Mouse (Mus musculus): ENCODE results near the gene Fgfr2. TPM values are rescaled to one million over a fixed set of nuclear protein-coding genes. Genes with fewer than 3 reads are reported as not detected.

The Fgfr2 gene
- polyA plus RNA-seq, 1 experiment from 2014 or later, result 67.0 TPM

DNA sequence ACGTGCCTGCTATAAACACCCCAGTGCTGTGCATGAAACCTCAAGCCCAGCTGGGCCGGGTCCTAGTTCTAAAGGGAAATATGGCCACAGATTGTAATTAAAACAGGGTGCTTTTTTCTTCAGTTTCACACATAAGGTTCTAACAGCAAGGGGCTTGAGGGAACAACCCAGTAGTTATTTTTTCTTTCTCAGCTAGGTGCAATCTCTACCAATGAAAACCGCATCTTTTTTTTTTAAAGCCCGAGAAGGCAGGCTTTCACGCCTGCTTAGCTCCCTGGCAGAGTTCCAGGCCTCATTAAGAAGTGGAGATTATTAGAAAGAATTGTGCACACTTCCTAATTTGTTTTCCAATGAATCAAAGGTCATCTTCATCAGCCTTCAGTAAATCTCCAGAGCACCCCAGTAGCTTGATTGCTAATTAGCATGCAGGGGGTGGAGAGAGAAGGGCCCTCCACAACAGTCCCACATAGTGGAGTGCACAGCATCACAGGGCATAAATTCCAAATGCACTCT, 939.2 kb downstream of the Fgfr2 start:
- 71% methylated on average over 5 of the region's 5 CpGs for WGBS
- no peaks in the 10 kb centered on the region for H3K4me1 ChIP-seq (replicated peaks)
- H3K27me3 ChIP-seq (replicated peaks), result no peaks in the 10 kb centered on the region
- H3K36me3 ChIP-seq, result no peaks in the 10 kb centered on the region
- H3K4me3 ChIP-seq (replicated peaks), result no peak overlapping the region
- ATAC-seq, result no peak
- no peak overlapping the region for H3K27ac ChIP-seq
- no peak overlapping the region for H3K4me2 ChIP-seq (replicated peaks)
- H3K9me3 ChIP-seq, result no peaks in the 10 kb centered on the region
- H3K9ac ChIP-seq, result no peak overlapping the region

GRCm38 (mm10) chr7:132181586-132182198, 941.5 kb downstream of the Fgfr2 start:
- no peak overlapping the region for H3K9ac ChIP-seq
- no peaks in the 10 kb centered on the region for H3K36me3 ChIP-seq
- H3K4me2 ChIP-seq (replicated peaks), result no peak overlapping the region
- no peak overlapping the region for H3K4me3 ChIP-seq (replicated peaks)
- no peak for ATAC-seq
- WGBS, result 84% methylated on average over 4 of the region's 4 CpGs
- no peaks in the 10 kb centered on the region for H3K27me3 ChIP-seq (replicated peaks)
- H3K27ac ChIP-seq, result no peak overlapping the region
- no peaks in the 10 kb centered on the region for H3K4me1 ChIP-seq (replicated peaks)
- H3K9me3 ChIP-seq, result no peaks in the 10 kb centered on the region

- no peaks in the 10 kb centered on the region for H3K4me1 ChIP-seq (replicated peaks)
- H3K9me3 ChIP-seq, result no peaks in the 10 kb centered on the region
- no peak overlapping the region for H3K27ac ChIP-seq
- ATAC-seq, result no peak
- no peaks in the 10 kb centered on the region for H3K27me3 ChIP-seq (replicated peaks)
- no peak overlapping the region for H3K4me2 ChIP-seq (replicated peaks)
- no peaks in the 10 kb centered on the region for H3K36me3 ChIP-seq
- no peak overlapping the region for H3K4me3 ChIP-seq (replicated peaks)
- no peak overlapping the region for H3K9ac ChIP-seq
- 91% methylated on average over 3 of the region's 3 CpGs for WGBS
Observed at GRCm38 (mm10) chr7:132181042-132181441, 942.1 kb downstream of the Fgfr2 start.

DNA sequence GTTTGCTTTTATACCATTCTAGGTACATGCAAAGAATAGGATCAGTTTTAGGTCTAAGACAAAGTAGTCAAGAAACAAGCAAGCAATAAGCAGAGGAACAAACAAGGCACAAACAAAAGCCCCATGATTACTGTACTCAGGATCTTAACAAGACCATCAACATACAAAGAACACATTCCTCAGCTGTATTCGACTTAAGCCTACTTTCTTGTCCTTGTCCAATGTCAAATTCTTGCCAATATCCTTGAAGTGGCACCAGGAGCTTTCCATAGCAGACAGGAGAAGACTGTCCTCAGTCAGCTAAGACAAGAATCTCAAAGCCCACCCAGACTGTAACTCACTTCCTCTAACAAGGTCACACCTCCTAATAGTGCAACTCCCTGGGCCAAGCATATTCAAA, 944.1 kb downstream of the Fgfr2 start:
- no peaks in the 10 kb centered on the region for H3K4me1 ChIP-seq (replicated peaks)
- no peak overlapping the region for H3K27ac ChIP-seq
- H3K27me3 ChIP-seq (replicated peaks), result no peaks in the 10 kb centered on the region
- H3K36me3 ChIP-seq, result no peaks in the 10 kb centered on the region
- no peak overlapping the region for H3K4me3 ChIP-seq (replicated peaks)
- no peak for ATAC-seq
- no peak overlapping the region for H3K9ac ChIP-seq
- H3K4me2 ChIP-seq (replicated peaks), result no peak overlapping the region
- 52% methylated on average over 1 of the region's 1 CpGs for WGBS
- H3K9me3 ChIP-seq, result no peaks in the 10 kb centered on the region

DNA sequence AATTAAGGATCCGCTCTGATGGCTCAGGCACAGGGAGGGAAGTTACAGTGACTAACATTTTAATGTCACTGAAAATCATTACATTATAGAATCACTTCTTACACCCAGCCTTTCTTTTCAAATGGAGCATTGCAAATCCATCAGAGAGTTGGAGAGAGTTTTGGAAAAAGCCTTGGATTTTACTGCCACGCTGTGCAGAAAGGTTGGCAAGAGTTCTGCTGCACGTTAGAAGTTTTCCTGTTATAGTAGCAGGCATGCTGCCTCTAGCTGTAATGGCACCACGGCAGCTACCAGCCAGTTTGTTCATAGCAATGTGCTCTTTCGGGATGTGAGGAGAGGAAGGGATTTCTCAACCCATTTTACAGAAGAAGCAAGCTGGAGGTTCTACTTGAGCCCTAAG, 948.4 kb downstream of the Fgfr2 start:
- Histone ChIP-seq H3K36me3 (no peaks in the 10 kb centered on the region), H3K9ac (no peak overlapping the region), H3K27me3 (replicated peaks) (no peaks in the 10 kb centered on the region), H3K4me2 (replicated peaks) (no peak overlapping the region), H3K9me3 (no peaks in the 10 kb centered on the region), H3K4me3 (replicated peaks) (no peak overlapping the region), H3K4me1 (replicated peaks) (no peaks in the 10 kb centered on the region; the same call in 1 of the 2 replicates), H3K27ac (no peak overlapping the region)
- 89% methylated on average over 5 of the region's 5 CpGs for WGBS
- no peak for ATAC-seq

GRCm38 (mm10) chr7:132174296-132174695, 948.9 kb downstream of the Fgfr2 start:
- Histone ChIP-seq H3K4me1 (replicated peaks) (no peaks in the 10 kb centered on the region; the same call in 1 of the 2 replicates), H3K27me3 (replicated peaks) (no peaks in the 10 kb centered on the region), H3K36me3 (no peaks in the 10 kb centered on the region), H3K9me3 (no peaks in the 10 kb centered on the region), H3K27ac (no peak overlapping the region), H3K4me3 (replicated peaks) (no peak overlapping the region), H3K4me2 (replicated peaks) (no peak overlapping the region), H3K9ac (no peak overlapping the region)
- WGBS, result 82% methylated on average over 2 of the region's 2 CpGs
- no peak for ATAC-seq

GRCm38 (mm10) chr7:132172220-132172619, 950.9 kb downstream of the Fgfr2 start:
- Histone ChIP-seq H3K4me3 (replicated peaks) (no peak overlapping the region), H3K4me2 (replicated peaks) (no peak overlapping the region), H3K9ac (no peak overlapping the region), H3K27me3 (replicated peaks) (no peaks in the 10 kb centered on the region), H3K36me3 (no peaks in the 10 kb centered on the region), H3K9me3 (no peaks in the 10 kb centered on the region), H3K4me1 (replicated peaks) (no peaks in the 10 kb centered on the region; the same call in 1 of the 2 replicates), H3K27ac (no peak overlapping the region)
- no peak for ATAC-seq
- WGBS, result 79% methylated on average over 5 of the region's 5 CpGs

DNA sequence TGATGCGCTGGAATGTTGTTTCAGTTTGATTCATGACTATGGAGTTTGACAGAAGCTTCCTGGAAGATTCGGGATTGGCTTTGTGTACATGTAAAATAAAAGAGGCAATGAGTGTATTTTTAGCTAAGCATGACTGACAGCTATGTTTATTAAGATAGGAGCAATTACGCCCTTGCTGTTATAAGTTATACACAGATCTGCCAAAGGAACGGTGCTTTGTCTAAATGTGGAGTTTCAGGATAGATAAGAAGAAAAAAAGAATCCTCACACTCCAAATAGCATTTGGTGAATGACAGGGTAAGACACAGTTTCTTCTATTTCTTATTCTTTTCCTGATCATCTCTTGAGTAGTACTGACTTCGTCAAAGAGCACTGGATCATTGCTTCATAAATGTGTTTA, 951.4 kb downstream of the Fgfr2 start:
- no peaks in the 10 kb centered on the region for H3K9me3 ChIP-seq
- H3K9ac ChIP-seq, result no peak overlapping the region
- no peaks in the 10 kb centered on the region for H3K27me3 ChIP-seq (replicated peaks)
- no peak for ATAC-seq
- no peak overlapping the region for H3K27ac ChIP-seq
- no peak overlapping the region for H3K4me3 ChIP-seq (replicated peaks)
- H3K4me2 ChIP-seq (replicated peaks), result no peak overlapping the region
- H3K4me1 ChIP-seq (replicated peaks), result no peaks in the 10 kb centered on the region; the same call in 1 of the 2 replicates
- no peaks in the 10 kb centered on the region for H3K36me3 ChIP-seq
- WGBS, result 60% methylated on average over 5 of the region's 5 CpGs

GRCm38 (mm10) chr7:132169419-132170169, 953.6 kb downstream of the Fgfr2 start:
- ATAC-seq, result no peak
- H3K4me1 ChIP-seq (replicated peaks), result no peaks in the 10 kb centered on the region; the same call in 1 of the 2 replicates
- no peaks in the 10 kb centered on the region for H3K36me3 ChIP-seq
- no peaks in the 10 kb centered on the region for H3K9me3 ChIP-seq
- H3K27me3 ChIP-seq (replicated peaks), result no peaks in the 10 kb centered on the region
- WGBS, result 48% methylated on average over 7 of the region's 7 CpGs
- H3K9ac ChIP-seq, result no peak overlapping the region
- no peak overlapping the region for H3K4me3 ChIP-seq (replicated peaks)
- no peak overlapping the region for H3K27ac ChIP-seq
- no peak overlapping the region for H3K4me2 ChIP-seq (replicated peaks)

- no peak for ATAC-seq
- Histone ChIP-seq H3K36me3 (no peaks in the 10 kb centered on the region), H3K4me3 (replicated peaks) (no peak overlapping the region), H3K27me3 (replicated peaks) (no peaks in the 10 kb centered on the region), H3K27ac (no peak overlapping the region), H3K9me3 (no peaks in the 10 kb centered on the region), H3K4me2 (replicated peaks) (no peak overlapping the region), H3K4me1 (replicated peaks) (no peaks in the 10 kb centered on the region; the same call in 1 of the 2 replicates), H3K9ac (no peak overlapping the region)
- WGBS, result 76% methylated on average over 4 of the region's 4 CpGs
Observed at GRCm38 (mm10) chr7:132167239-132167638, 955.9 kb downstream of the Fgfr2 start.

DNA sequence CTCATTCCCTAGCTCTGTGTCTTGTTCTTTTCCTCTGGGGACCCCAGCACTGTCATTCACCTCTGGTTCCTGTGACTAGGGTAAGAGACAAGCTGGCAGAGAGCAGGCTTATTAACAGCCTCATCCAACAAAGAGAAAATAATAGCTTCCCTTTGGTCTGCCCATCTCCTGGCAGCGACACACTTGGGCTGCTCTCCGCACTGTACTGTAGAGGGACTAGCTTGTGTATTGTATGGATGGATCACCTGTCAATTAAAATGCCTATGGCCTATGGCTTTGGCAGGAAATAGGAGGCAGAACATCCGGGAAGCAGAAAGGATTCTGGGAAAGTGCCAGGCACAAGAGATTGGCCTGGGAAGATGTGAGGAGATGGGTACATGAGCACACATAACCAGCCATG, 960.9 kb downstream of the Fgfr2 start:
- H3K27me3 ChIP-seq (replicated peaks), result no peaks in the 10 kb centered on the region
- H3K27ac ChIP-seq, result no peak overlapping the region
- ATAC-seq, result no peak
- WGBS, result 89% methylated on average over 3 of the region's 3 CpGs
- no peaks in the 10 kb centered on the region for H3K36me3 ChIP-seq
- no peaks in the 10 kb centered on the region for H3K9me3 ChIP-seq
- H3K4me2 ChIP-seq (replicated peaks), result no peak overlapping the region
- no peak overlapping the region for H3K9ac ChIP-seq
- H3K4me1 ChIP-seq (replicated peaks), result no peaks in the 10 kb centered on the region
- no peak overlapping the region for H3K4me3 ChIP-seq (replicated peaks)

DNA sequence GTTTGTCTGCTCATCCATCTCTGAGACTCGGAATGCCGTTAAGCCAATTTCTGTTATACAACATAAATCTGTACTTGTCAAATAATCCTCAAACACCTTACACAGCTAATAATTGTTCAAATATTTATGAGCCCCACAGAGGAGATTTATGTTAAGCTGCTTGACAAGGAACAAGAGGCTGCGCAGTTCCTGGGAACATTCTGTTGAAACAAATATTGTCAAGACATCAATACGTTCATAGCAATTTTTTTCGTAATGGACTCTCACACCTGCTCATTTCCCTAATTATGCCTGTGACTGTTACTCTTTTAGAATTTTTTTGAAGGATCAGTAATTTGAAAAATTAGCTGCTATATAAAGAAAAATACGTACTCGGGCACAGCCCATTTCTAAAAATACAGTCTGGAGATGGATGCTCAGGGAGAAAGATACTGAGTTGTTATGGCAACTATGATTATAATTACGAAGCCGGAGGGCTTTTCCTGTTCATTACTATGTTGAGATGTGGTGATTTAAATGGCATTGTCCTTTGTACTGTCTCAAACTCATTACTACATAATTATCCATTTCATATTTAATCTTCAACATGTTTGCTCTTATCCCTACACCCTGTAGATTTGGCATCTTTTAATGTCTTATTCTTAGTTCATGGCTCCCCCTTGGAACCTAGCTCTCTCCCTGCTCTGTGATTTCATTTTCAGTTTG, 964.7 kb downstream of the Fgfr2 start:
- Histone ChIP-seq H3K27ac (no peak overlapping the region), H3K9ac (no peak overlapping the region), H3K27me3 (replicated peaks) (peaks cover 14% of the 10 kb centered on the region), H3K9me3 (no peaks in the 10 kb centered on the region), H3K4me1 (replicated peaks) (peaks cover 10% of the 10 kb centered on the region), H3K4me3 (replicated peaks) (no peak overlapping the region), H3K4me2 (replicated peaks) (no peak overlapping the region), H3K36me3 (no peaks in the 10 kb centered on the region)
- no peak for ATAC-seq
- WGBS, result 61% methylated on average over 9 of the region's 9 CpGs
